Comparison of ENCODE assay signal across 37 mouse cellular contexts in genomic region chr6:131264175-131264574, GRCm38 (mm10). TPM values are rescaled to one million over a fixed set of nuclear protein-coding genes. Genes with fewer than 3 reads are reported as not detected.
"Had no signal": no experiment of that assay in that cellular context is flagged by ENCODE, and none has a peak within 500 bp of the region (broad histone marks: within the 10 kb centered on the region; RNA-seq: fewer than 3 reads in every experiment).

No protein-coding gene starts in this region.

- H3K4me1 ChIP-seq: limb, embryonic 10.5 days; limb, embryonic 12.5 days; limb, embryonic 13.5 days; limb, embryonic 15.5 days; liver, embryonic 12.5 days; liver, embryonic 13.5 days; liver, embryonic 15.5 days; lung, embryonic 15.5 days; midbrain, embryonic 10.5 days; midbrain, embryonic 12.5 days; midbrain, embryonic 13.5 days; midbrain, embryonic 15.5 days; neural tube, embryonic 12.5 days; neural tube, embryonic 13.5 days had no signal

- H3K36me3 ChIP-seq: limb, embryonic 10.5 days; limb, embryonic 12.5 days; limb, embryonic 13.5 days; limb, embryonic 15.5 days; liver, embryonic 12.5 days; liver, embryonic 13.5 days; liver, embryonic 15.5 days; lung, embryonic 15.5 days; midbrain, embryonic 10.5 days; midbrain, embryonic 12.5 days; midbrain, embryonic 13.5 days; midbrain, embryonic 15.5 days; neural tube, embryonic 12.5 days; neural tube, embryonic 13.5 days had no signal

- DNase-seq: left cerebral cortex, postnatal 4 days; liver; liver, embryonic 13.5 days; liver, postnatal 0 days; lung, adult 18-20 months; lung, adult 2 months; lung, embryonic 14.5 days; lung, postnatal 10 days; lung, postnatal 14 days; lung, postnatal 36 days; lung, postnatal 4 days; midbrain, embryonic 14.5 days had no signal

- H3K27ac ChIP-seq: limb, embryonic 10.5 days; limb, embryonic 12.5 days; limb, embryonic 13.5 days; limb, embryonic 15.5 days; liver, embryonic 12.5 days; liver, embryonic 13.5 days; liver, embryonic 14.5 days; liver, embryonic 15.5 days; lung, embryonic 15.5 days; macrophage; midbrain, embryonic 10.5 days; midbrain, embryonic 12.5 days; midbrain, embryonic 13.5 days; midbrain, embryonic 15.5 days; neural tube, embryonic 12.5 days; neural tube, embryonic 13.5 days had no signal

- H3K4me2 ChIP-seq: limb, embryonic 12.5 days; limb, embryonic 13.5 days; limb, embryonic 15.5 days; liver, embryonic 11.5 days; liver, embryonic 12.5 days; liver, embryonic 13.5 days; liver, embryonic 15.5 days; lung, embryonic 14.5 days; lung, embryonic 15.5 days; midbrain, embryonic 11.5 days; midbrain, embryonic 12.5 days; midbrain, embryonic 13.5 days; midbrain, embryonic 15.5 days; neural tube, embryonic 12.5 days; neural tube, embryonic 13.5 days had no signal

- H3K9ac ChIP-seq: limb, embryonic 12.5 days; limb, embryonic 13.5 days; limb, embryonic 15.5 days; liver, embryonic 12.5 days; liver, embryonic 13.5 days; liver, embryonic 14.5 days; liver, embryonic 15.5 days; liver, postnatal 0 days; lung, embryonic 14.5 days; lung, embryonic 15.5 days; midbrain, embryonic 12.5 days; midbrain, embryonic 13.5 days; midbrain, embryonic 15.5 days; neural tube, embryonic 12.5 days; neural tube, embryonic 13.5 days had no signal

- H3K9me3 ChIP-seq: limb, embryonic 10.5 days; limb, embryonic 15.5 days; liver, embryonic 12.5 days; liver, embryonic 13.5 days; liver, embryonic 15.5 days; lung, embryonic 15.5 days; megakaryocyte, embryonic 14.5 days; midbrain, embryonic 13.5 days; midbrain, embryonic 15.5 days; neural tube, embryonic 13.5 days had no signal

- ATAC-seq: liver, embryonic 12.5 days; liver, postnatal 0 days; lung, postnatal 0 days; midbrain, embryonic 13.5 days; midbrain, embryonic 15.5 days; midbrain, embryonic 16.5 days had no signal

- H3K4me3 ChIP-seq: limb, embryonic 10.5 days; limb, embryonic 12.5 days; limb, embryonic 13.5 days; limb, embryonic 15.5 days; liver, embryonic 12.5 days; liver, embryonic 13.5 days; liver, embryonic 15.5 days; lung, embryonic 15.5 days; megakaryocyte, embryonic 14.5 days; midbrain, embryonic 10.5 days; midbrain, embryonic 12.5 days; midbrain, embryonic 13.5 days; midbrain, embryonic 15.5 days; myocyte; neural tube, embryonic 12.5 days; neural tube, embryonic 13.5 days had no signal

- H3K27me3 ChIP-seq: limb, embryonic 12.5 days; limb, embryonic 13.5 days; limb, embryonic 15.5 days; liver, embryonic 12.5 days; liver, embryonic 13.5 days; liver, embryonic 15.5 days; lung, embryonic 15.5 days; megakaryocyte, embryonic 14.5 days; midbrain, embryonic 12.5 days; midbrain, embryonic 13.5 days; midbrain, embryonic 15.5 days; neural tube, embryonic 12.5 days; neural tube, embryonic 13.5 days had no signal

RNA-seq across cellular contexts. Expression of gene Klra2, which starts 17.0 kb away (rescaled TPM):
- total RNA-seq: megakaryocyte-erythroid progenitor cell, adult 5-6 weeks had no signal
- polyA plus RNA-seq: limb, embryonic 10.5 days; limb, embryonic 11.5 days; limb, embryonic 12.5 days; limb, embryonic 13.5 days; midbrain, embryonic 10.5 days; midbrain, embryonic 11.5 days; midbrain, embryonic 12.5 days; midbrain, embryonic 13.5 days; midbrain, embryonic 15.5 days; midbrain, postnatal 0 days; neural tube, embryonic 11.5 days; neural tube, embryonic 12.5 days had no signal
